Mouse (Mus musculus) adrenal gland, adult 8-10 months (tissue): ENCODE results near the gene Gpank1. TPM values are rescaled to one million over a fixed set of nuclear protein-coding genes. Genes with fewer than 3 reads are reported as not detected.

Source experiments
- DNase-seq: peaks from one replicate; pipeline ENCODE4 v3.0.0; 2022
- total RNA-seq, 4 experiments: library from RNA; stranded (reverse); gene quantifications; 2 replicates each; pipeline ENCODE4 v1.2.4; 2022

Gene Gpank1
- total RNA-seq, 4 experiments from 2014 or later: 12.6 to 17.9 (median 14.5) TPM

DNA sequence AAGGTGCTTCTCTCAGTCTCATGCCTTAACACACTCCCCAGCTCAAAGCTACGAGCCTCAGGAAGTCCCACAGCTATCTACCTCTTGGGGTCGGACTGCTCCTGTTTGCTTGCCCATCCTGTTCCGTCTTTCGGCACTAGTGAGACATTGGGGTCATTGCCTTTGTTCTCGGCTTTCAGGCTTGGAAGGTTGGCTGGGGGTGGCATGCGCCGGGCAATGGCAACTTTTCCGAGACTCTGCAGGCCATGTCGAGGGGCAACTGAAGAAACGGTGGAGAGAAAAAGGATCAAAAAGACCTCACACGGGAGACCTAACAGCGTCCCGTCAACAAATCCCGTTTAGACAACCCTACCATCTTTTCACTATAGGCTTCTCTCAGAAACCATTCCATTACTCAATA is 40.9 kb downstream of the Gpank1 start:
- no peak for DNase-seq

DNA sequence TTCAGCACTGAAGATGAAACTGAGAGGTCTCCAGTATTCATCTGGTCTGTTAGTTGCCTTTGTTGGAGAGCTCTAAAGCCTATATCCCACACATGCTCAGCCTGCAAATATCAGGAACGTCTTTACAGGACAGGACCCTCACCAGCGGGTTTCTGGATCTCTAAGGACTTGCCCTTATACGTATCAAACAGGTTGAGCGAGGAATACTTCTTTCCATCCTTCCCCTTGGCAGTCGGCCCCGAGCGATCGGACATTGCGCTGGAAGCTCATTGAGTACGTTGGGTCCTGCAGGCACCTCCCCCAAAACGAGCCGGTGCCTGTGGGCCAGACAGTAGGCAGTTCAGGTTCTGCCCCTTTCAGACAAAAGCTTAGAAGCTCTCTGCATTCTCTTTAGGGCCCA is 41.5 kb downstream of the Gpank1 start:
- DNase-seq: no peak

DNA sequence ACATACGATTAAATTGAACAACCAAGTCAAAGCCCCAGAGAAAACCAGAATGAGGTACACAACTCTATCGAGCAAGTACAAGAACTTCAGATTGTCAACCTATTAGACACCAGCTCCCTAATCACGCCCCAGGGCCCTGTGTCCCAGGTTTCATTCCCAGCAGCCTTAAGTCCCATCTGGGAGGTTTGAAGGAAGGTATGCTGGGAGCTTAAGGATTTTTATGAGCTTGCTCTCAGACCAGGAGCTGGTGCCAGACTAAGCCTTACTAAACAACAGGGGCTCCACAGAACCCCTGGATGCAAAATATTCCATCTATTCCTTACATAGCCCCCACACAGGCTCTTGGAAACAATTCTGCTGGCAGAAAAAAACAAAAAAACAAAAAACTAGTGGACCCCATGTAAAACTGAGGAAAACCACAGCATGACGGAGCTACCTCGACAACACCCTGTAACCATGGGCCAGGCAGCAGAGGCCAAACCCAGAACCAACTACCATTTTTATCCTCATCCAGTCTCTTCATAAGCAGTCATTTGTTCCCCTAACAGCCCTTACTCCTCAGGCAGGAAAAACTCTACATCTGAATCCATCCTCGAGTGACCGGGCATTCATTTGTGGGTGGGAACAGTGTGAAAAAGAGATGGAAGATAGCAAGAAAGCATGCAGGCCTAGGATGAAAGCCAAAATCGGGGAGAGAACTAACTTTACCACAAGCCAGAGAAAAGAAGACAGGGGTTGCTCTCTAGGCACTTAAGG is 42.2 kb downstream of the Gpank1 start:
- no peak for DNase-seq

- DNase-seq: no peak
Measured at GRCm38 (mm10) chr17:35164218-35164567, 42.9 kb downstream of the Gpank1 start.

GRCm38 (mm10) chr17:35164568-35165450 is 43.6 kb downstream of the Gpank1 start, which contains the start of gene Prrc2a:
Gene Prrc2a, minus strand, starts transcription at chr17:35164897.
- DNase-seq: peak; percentile 99

GRCm38 (mm10) chr17:35165451-35166155 is 44.3 kb downstream of the Gpank1 start:
- no peak for DNase-seq

- no peak for DNase-seq
Measured at GRCm38 (mm10) chr17:35166352-35167035, 45.2 kb downstream of the Gpank1 start.

DNA sequence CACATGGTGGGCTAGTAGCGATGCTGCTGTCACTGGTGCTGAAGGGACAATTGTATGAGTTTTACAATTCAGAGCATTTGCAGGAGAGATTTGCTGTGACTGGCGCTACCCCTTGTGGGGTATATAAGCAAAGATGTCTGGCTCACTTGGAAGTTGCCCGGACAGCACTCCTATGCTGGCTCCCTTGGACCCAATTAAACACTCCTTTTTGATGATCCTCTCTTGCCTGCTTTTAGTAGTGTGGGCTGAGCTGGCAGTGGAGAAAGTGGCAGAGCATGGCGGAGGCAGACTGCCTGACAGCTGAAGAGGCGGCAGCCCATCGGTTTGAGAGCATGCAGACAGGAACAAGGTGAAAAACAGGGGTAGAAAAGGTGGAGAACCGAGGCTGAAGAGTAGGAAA is 46.5 kb downstream of the Gpank1 start:
- no peak for DNase-seq

- no peak for DNase-seq
Measured at GRCm38 (mm10) chr17:35168541-35169207, 47.4 kb downstream of the Gpank1 start.

- DNase-seq: no peak
Measured at GRCm38 (mm10) chr17:35172445-35173234, 51.4 kb downstream of the Gpank1 start.

- DNase-seq: no peak
Measured at GRCm38 (mm10) chr17:35173329-35173728, 52.1 kb downstream of the Gpank1 start.

Other genes starting within 250 kb of the Gpank1 start
- 10 to 100 TPM; 15.0 to 21.0 (median 18.0) TPM for gene Zbtb12, start 242.0 kb upstream of the Gpank1 start, total RNA-seq
- gene Gm20547, start 239.4 kb upstream of the Gpank1 start, total RNA-seq: under 1 TPM in 1 of 4 experiments, not detected in 3; 0.89 TPM
- gene C2, start 223.2 kb upstream of the Gpank1 start, total RNA-seq: 100 to 1,000 TPM in 3 of 4 experiments, 10 to 100 TPM in 1; 86.8 to 164 (median 129) TPM
- 100 to 1,000 TPM; 148 to 179 (median 173) TPM for gene Ehmt2, start 223.0 kb upstream of the Gpank1 start, total RNA-seq
- gene Slc44a4, start 207.0 kb upstream of the Gpank1 start, total RNA-seq: 1 to 10 TPM in 2 of 4 experiments, under 1 TPM in 2; 0.73 to 1.8 (median 1.1) TPM
- gene Neu1, start 190.2 kb upstream of the Gpank1 start, total RNA-seq: 10 to 100 TPM; 27.3 to 39.4 (median 28.1) TPM
- gene Hspa1b, start 162.2 kb upstream of the Gpank1 start, total RNA-seq: 100 to 1,000 TPM in 1 of 4 experiments, 10 to 100 TPM in 3; 24.5 to 115 (median 36.0) TPM
- gene Gm20481, start 151.5 kb upstream of the Gpank1 start, total RNA-seq: under 1 TPM in 1 of 4 experiments, not detected in 3; 0.73 TPM
- gene Hspa1a, start 149.3 kb upstream of the Gpank1 start, total RNA-seq: 10 to 100 TPM; 11.9 to 35.8 (median 14.4) TPM
- gene Hspa1l, start 148.8 kb upstream of the Gpank1 start, total RNA-seq: under 1 TPM; 0.14 to 0.25 (median 0.17) TPM
- 10 to 100 TPM; 28.2 to 35.4 (median 30.1) TPM for gene Lsm2, start 139.6 kb upstream of the Gpank1 start, total RNA-seq
- 10 to 100 TPM; 57.9 to 76.0 (median 67.7) TPM for gene Vars, start 120.5 kb upstream of the Gpank1 start, total RNA-seq
- gene Vwa7, start 104.9 kb upstream of the Gpank1 start, total RNA-seq: 1 to 10 TPM in 2 of 4 experiments, under 1 TPM in 2; 0.75 to 1.8 (median 1.2) TPM
- 1 to 10 TPM in 2 of 4 experiments, under 1 TPM in 2; 0.91 to 2.8 (median 0.99) TPM for gene Sapcd1, start 93.4 kb upstream of the Gpank1 start, total RNA-seq
- 1 to 10 TPM in 3 of 4 experiments, under 1 TPM in 1; 0.73 to 4.0 (median 2.2) TPM for gene Msh5, start 74.7 kb upstream of the Gpank1 start, total RNA-seq
- 100 to 1,000 TPM in 2 of 4 experiments, 10 to 100 TPM in 2; 83.2 to 134 (median 113) TPM for gene Clic1, start 71.5 kb upstream of the Gpank1 start, total RNA-seq
- 10 to 100 TPM; 12.4 to 29.5 (median 21.6) TPM for gene Ddah2, start 62.4 kb upstream of the Gpank1 start, total RNA-seq
- not detected for gene Ly6g6c, start 56.1 kb upstream of the Gpank1 start, total RNA-seq
- not detected for gene Mpig6b, start 55.3 kb upstream of the Gpank1 start, total RNA-seq
- gene Ly6g6e, start 44.6 kb upstream of the Gpank1 start, total RNA-seq: not detected
- under 1 TPM in 2 of 4 experiments, not detected in 2; 0.46 to 0.68 TPM for gene Ly6g6d, start 43.4 kb upstream of the Gpank1 start, total RNA-seq
- not detected for gene Ly6g6f, start 35.8 kb upstream of the Gpank1 start, total RNA-seq
- gene Abhd16a, start 32.2 kb upstream of the Gpank1 start, total RNA-seq: 100 to 1,000 TPM in 2 of 4 experiments, 10 to 100 TPM in 2; 79.4 to 124 (median 103) TPM
- not detected for gene Ly6g5c, start 13.2 kb upstream of the Gpank1 start, total RNA-seq
- gene Ly6g5b, start 6.0 kb upstream of the Gpank1 start, total RNA-seq: under 1 TPM in 3 of 4 experiments, not detected in 1; 0.38 to 0.91 (median 0.40) TPM
- 100 to 1,000 TPM; 196 to 224 (median 222) TPM for gene Csnk2b, start 598 bp downstream of the Gpank1 start, total RNA-seq
- 10 to 100 TPM; 29.3 to 41.2 (median 39.6) TPM for gene D17H6S53E, start 4.9 kb downstream of the Gpank1 start, total RNA-seq
- gene Apom, start 10.6 kb downstream of the Gpank1 start, total RNA-seq: under 1 TPM in 2 of 4 experiments, not detected in 2; 0.28 to 0.32 TPM
- gene Bag6, start 13.7 kb downstream of the Gpank1 start, total RNA-seq: 100 to 1,000 TPM; 354 to 477 (median 417) TPM
- 100 to 1,000 TPM; 241 to 340 (median 274) TPM for gene Prrc2a, start 43.4 kb downstream of the Gpank1 start, total RNA-seq
- 10 to 100 TPM in 2 of 4 experiments, 1 to 10 TPM in 2; 5.5 to 14.5 (median 10.5) TPM for gene Aif1, start 54.6 kb downstream of the Gpank1 start, total RNA-seq
- 10 to 100 TPM in 1 of 4 experiments, 1 to 10 TPM in 3; 4.7 to 11.3 (median 8.2) TPM for gene Lst1, start 67.0 kb downstream of the Gpank1 start, total RNA-seq
- 10 to 100 TPM in 1 of 4 experiments, 1 to 10 TPM in 3; 1.3 to 10.3 (median 4.5) TPM for gene Ltb, start 73.0 kb downstream of the Gpank1 start, total RNA-seq
- 1 to 10 TPM in 2 of 4 experiments, under 1 TPM in 2; 0.56 to 2.2 (median 0.89) TPM for gene Tnf, start 80.6 kb downstream of the Gpank1 start, total RNA-seq
- gene Lta, start 83.9 kb downstream of the Gpank1 start, total RNA-seq: 1 to 10 TPM in 1 of 4 experiments, under 1 TPM in 3; 0.28 to 1.1 (median 0.63) TPM
- not detected for gene Gm16181, start 99.4 kb downstream of the Gpank1 start, total RNA-seq
- 10 to 100 TPM in 1 of 4 experiments, 1 to 10 TPM in 3; 5.5 to 12.1 (median 7.4) TPM for gene Atp6v1g2, start 112.2 kb downstream of the Gpank1 start, total RNA-seq
- gene Nfkbil1, start 114.3 kb downstream of the Gpank1 start, total RNA-seq: 10 to 100 TPM; 17.4 to 20.2 (median 19.8) TPM
- gene Ddx39b, start 120.3 kb downstream of the Gpank1 start, total RNA-seq: 100 to 1,000 TPM; 181 to 239 (median 202) TPM
- 100 to 1,000 TPM; 209 to 349 (median 279) TPM for gene H2-D1, start 141.3 kb downstream of the Gpank1 start, total RNA-seq
- gene H2-Q1, start 198.9 kb downstream of the Gpank1 start, total RNA-seq: 1 to 10 TPM; 3.6 to 5.8 (median 4.6) TPM
- 1 to 10 TPM; 1.7 to 2.7 (median 2.3) TPM for gene H2-Q2, start 220.8 kb downstream of the Gpank1 start, total RNA-seq